8 mouse cellular contexts compared by ENCODE assay signal in genomic region chr4:100096596-100097181, GRCm38 (mm10). TPM values are rescaled to one million over a fixed set of nuclear protein-coding genes. Genes with fewer than 3 reads are reported as not detected.
DNase-seq lines count a peak whose midpoint lies in the region; ATAC-seq lines count a peak whose summit lies in the region.

No protein-coding gene starts in this region.

- no peaks in the 10 kb centered on the region for H3K9me3 ChIP-seq in hindbrain, embryonic 10.5 days
- H3K9me3 ChIP-seq in limb, embryonic 12.5 days: no peaks in the 10 kb centered on the region

- peak overlapping the region; percentile 91 for H3K27ac ChIP-seq in hindbrain, embryonic 10.5 days
- peak overlapping the region; percentile 5; the same call in 1 of the 2 replicates for H3K27ac ChIP-seq in limb, embryonic 12.5 days

- no peaks in the 10 kb centered on the region for H3K36me3 ChIP-seq in hindbrain, embryonic 10.5 days
- no peaks in the 10 kb centered on the region for H3K36me3 ChIP-seq in limb, embryonic 12.5 days

- H3K27me3 ChIP-seq in hindbrain, embryonic 10.5 days (ENCODE audit: insufficient read depth, poor library complexity, severe bottlenecking): peaks cover 27% of the 10 kb centered on the region
- H3K27me3 ChIP-seq in limb, embryonic 12.5 days: peaks cover 61% of the 10 kb centered on the region

- WGBS in hindbrain, embryonic 10.5 days: under 1% methylated on average over 21 of the region's 21 CpGs
- WGBS in limb, embryonic 12.5 days: 2% methylated on average over 21 of the region's 21 CpGs

- peak overlapping the region; percentile 81 for H3K4me2 ChIP-seq in limb, embryonic 12.5 days

- H3K4me1 ChIP-seq in hindbrain, embryonic 10.5 days (replicated peaks): peaks cover 48% of the 10 kb centered on the region
- H3K4me1 ChIP-seq in limb, embryonic 12.5 days (replicated peaks): peaks cover 20% of the 10 kb centered on the region

- DNase-seq in adrenal gland, adult (ENCODE audit: inconsistent age in 2 of 2, low spot score in 1 of 2): peak; percentile 13 to 51
- DNase-seq in adrenal gland, postnatal 4 days (ENCODE audit: low spot score in 2 of 2): no peak
- DNase-seq in CD4-positive helper T cell, adult 2 months (ENCODE audit: low read depth, low spot score): peak; percentile 5
- DNase-seq in embryo, embryonic 9.5 days (ENCODE audit: extremely low spot score): peak; percentile 64
- DNase-seq in hindbrain, embryonic 10.5 days (ENCODE audit: low spot score): peak; percentile 71
- peak; percentile 63 for DNase-seq in neural tube, embryonic 10.5 days (ENCODE audit: extremely low spot score, low spot score)
- DNase-seq in urinary bladder, adult 2 months (ENCODE audit: low spot score): no peak

- no peak for ATAC-seq in limb, embryonic 12.5 days (ENCODE audit: insufficient number of reproducible peaks, insufficient read depth, low FRiP score, low TSS enrichment, low read depth)

- H3K9ac ChIP-seq in limb, embryonic 12.5 days (replicated peaks): peak overlapping the region; percentile 82

- H3K4me3 ChIP-seq in hindbrain, embryonic 10.5 days: peak overlapping the region; percentile 88
- H3K4me3 ChIP-seq in limb, embryonic 12.5 days (replicated peaks): peak overlapping the region; percentile 73

RNA-seq across cellular contexts. Expression of gene Ror1, which starts 1.1 kb away (rescaled TPM):
- 10 to 100 TPM; 12.0 to 13.6 TPM for total RNA-seq in adrenal gland, postnatal 4 days (2021)
- 7.1 and 11.1 TPM in 2 replicates for polyA plus RNA-seq in hindbrain, embryonic 10.5 days (2016; fragmentation: Nextera tagmentation; extraction: Ambion mirVana)
- 11.2 and 11.5 TPM in 2 replicates for polyA plus RNA-seq in limb, embryonic 12.5 days (2016; fragmentation: Nextera tagmentation; extraction: Ambion mirVana)
- 8.9 and 11.8 TPM in 2 replicates for polyA plus RNA-seq in urinary bladder, adult 2 months (2012; rRNA removed)

Comparison
In these comparisons a context has a peak if more than half of its experiments do, and no peak if none do; other contexts are left out.
1. DNase-seq: peak in adrenal gland, adult (2 of 2), CD4-positive helper T cell, adult 2 months (single experiment), embryo, embryonic 9.5 days (single experiment), hindbrain, embryonic 10.5 days (single experiment) and neural tube, embryonic 10.5 days (single experiment); none in adrenal gland, postnatal 4 days (0 of 2) and urinary bladder, adult 2 months (single experiment).